Mouse (Mus musculus): ENCODE measurements around the gene Galnt18. TPM values are rescaled to one million over a fixed set of nuclear protein-coding genes. Genes with fewer than 3 reads are reported as not detected.

Galnt18 gene
- polyA plus RNA-seq, 1 experiment from 2014 or later, result 18.2 TPM

DNA sequence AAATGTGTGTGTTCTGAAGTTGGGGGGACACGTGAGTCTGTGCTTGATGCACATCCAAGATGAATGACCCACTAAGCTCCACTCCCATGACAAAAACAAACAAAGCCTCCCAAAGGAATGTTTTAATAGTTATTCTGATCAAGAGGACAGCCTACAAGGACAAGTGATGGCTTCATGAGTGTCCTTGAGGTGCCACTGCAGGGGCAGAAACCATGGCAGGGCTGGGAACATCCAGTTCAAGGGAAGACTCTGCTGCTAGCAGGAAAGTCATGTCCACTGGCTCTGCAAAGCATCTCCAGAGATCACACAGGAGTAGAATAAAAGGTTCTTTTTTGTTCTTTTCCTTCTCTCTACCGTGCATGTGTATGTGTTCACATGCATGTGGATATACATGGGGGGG lies 140.9 kb downstream of the Galnt18 start:
- DNase-seq (no peak), ATAC-seq (ENCODE audit: insufficient read depth) (no peak)
- Histone ChIP-seq H3K4me1 (ENCODE audit: insufficient read depth) (no peaks in the 10 kb centered on the region), H3K27ac (ENCODE audit: low read depth) (no peak overlapping the region), H3K36me3 (ENCODE audit: insufficient read depth) (no peaks in the 10 kb centered on the region), H3K9ac (no peak overlapping the region), H3K9me3 (ENCODE audit: low read depth, low read length) (no peaks in the 10 kb centered on the region), H3K4me2 (no peak overlapping the region), H3K27me3 (ENCODE audit: insufficient read depth, low read length) (no peaks in the 10 kb centered on the region), H3K4me3 (ENCODE audit: low read depth, low read length) (no peak overlapping the region)
- TF ChIP-seq CTCF (IDR thresholded peaks at IDR 0.05; ENCODE audit: low read depth), result no peak
- WGBS, result 56% methylated on average over 2 of the region's 2 CpGs

DNA sequence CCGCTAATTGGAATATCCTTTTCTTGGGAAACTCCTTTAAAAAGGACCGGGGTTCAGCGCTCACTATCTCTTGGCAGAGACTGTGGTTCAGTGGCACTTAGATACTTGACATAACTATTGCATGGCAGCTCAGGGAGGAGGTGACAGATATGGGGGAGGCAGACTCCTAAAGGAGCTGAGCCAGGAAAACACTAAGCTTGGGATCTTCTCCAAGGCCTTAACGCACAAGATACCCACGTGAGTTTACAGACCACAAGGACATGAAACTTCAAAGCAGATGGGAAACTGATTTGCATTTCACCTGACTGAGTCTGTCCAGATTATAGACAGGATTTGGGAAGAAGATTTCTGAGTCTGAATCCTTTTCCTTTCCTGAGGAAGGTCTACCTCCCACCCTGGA lies 141.3 kb downstream of the Galnt18 start:
- Histone ChIP-seq H3K27ac (ENCODE audit: low read depth) (no peak overlapping the region), H3K9ac (no peak overlapping the region), H3K4me3 (ENCODE audit: low read depth, low read length) (no peak overlapping the region), H3K36me3 (ENCODE audit: insufficient read depth) (no peaks in the 10 kb centered on the region), H3K9me3 (ENCODE audit: low read depth, low read length) (no peaks in the 10 kb centered on the region), H3K27me3 (ENCODE audit: insufficient read depth, low read length) (no peaks in the 10 kb centered on the region), H3K4me2 (no peak overlapping the region), H3K4me1 (ENCODE audit: insufficient read depth) (no peaks in the 10 kb centered on the region)
- DNase-seq, result peak; percentile 3
- WGBS, result 61% methylated on average over 5 of the region's 5 CpGs
- no peak for TF ChIP-seq CTCF (IDR thresholded peaks at IDR 0.05; ENCODE audit: low read depth)
- ATAC-seq (ENCODE audit: insufficient read depth), result no peak

DNA sequence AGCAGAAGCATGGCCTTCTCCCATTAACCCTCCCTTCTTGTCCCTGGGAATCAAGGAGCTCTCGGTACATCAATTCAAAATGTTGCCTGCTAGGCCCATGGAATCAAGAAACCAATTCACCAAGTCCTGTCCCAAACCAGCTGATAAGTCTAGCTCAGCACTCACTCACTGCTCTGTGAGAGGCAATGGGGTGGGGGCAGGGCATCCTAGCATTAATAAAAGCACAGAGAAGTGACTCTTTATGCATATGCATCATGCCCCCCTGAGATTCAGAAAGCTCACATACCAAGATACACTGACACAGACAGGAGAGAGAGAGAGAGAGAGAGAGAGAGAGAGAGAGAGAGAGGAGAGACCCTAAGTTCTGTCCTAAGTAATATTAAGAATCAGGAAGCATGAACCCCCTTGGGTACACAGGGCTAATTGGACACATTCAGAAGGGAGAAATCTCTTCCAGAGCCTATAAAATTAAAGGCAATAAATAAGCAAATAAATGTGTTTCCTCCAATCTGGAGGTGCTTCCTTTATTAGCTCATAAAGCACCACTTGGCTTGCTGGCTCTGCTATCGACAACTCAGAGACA lies 141.8 kb downstream of the Galnt18 start:
- no peaks in the 10 kb centered on the region for H3K4me1 ChIP-seq (ENCODE audit: insufficient read depth)
- DNase-seq, result no peak
- H3K4me3 ChIP-seq (ENCODE audit: low read depth, low read length), result no peak overlapping the region
- no peak overlapping the region for H3K4me2 ChIP-seq
- TF ChIP-seq CTCF (IDR thresholded peaks at IDR 0.05; ENCODE audit: low read depth), result no peak
- no peak overlapping the region for H3K9ac ChIP-seq
- no peaks in the 10 kb centered on the region for H3K27me3 ChIP-seq (ENCODE audit: insufficient read depth, low read length)
- H3K9me3 ChIP-seq (ENCODE audit: low read depth, low read length), result no peaks in the 10 kb centered on the region
- WGBS, result 60% methylated on average over 2 of the region's 2 CpGs
- ATAC-seq (ENCODE audit: insufficient read depth), result no peak
- no peak overlapping the region for H3K27ac ChIP-seq (ENCODE audit: low read depth)
- no peaks in the 10 kb centered on the region for H3K36me3 ChIP-seq (ENCODE audit: insufficient read depth)

DNA sequence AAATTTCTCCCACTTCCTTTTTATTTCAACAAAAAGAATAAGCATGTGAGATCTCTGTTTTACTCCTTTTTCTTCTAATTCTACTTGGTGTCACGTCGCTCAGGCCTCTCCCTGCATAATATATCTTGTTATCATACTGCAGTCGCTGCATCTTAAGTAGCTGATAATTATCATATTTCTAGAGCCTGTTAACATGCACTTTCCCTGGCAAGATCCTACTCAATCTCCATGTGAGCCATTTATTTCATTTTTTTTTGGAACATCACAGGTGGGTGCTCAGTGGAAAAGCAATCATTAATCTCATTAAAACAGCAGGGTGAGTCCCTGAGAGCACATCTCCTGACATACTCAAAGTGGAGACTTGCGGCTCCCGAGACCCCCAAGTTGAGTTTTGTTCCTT lies 143.3 kb downstream of the Galnt18 start:
- Histone ChIP-seq H3K9ac (no peak overlapping the region), H3K4me2 (no peak overlapping the region), H3K27me3 (ENCODE audit: insufficient read depth, low read length) (no peaks in the 10 kb centered on the region), H3K4me3 (ENCODE audit: low read depth, low read length) (no peak overlapping the region), H3K4me1 (ENCODE audit: insufficient read depth) (no peaks in the 10 kb centered on the region), H3K36me3 (ENCODE audit: insufficient read depth) (no peaks in the 10 kb centered on the region), H3K27ac (ENCODE audit: low read depth) (no peak overlapping the region), H3K9me3 (ENCODE audit: low read depth, low read length) (no peaks in the 10 kb centered on the region)
- DNase-seq (no peak), ATAC-seq (ENCODE audit: insufficient read depth) (no peak)
- no peak for TF ChIP-seq CTCF (IDR thresholded peaks at IDR 0.05; ENCODE audit: low read depth)
- 90% methylated on average over 5 of the region's 5 CpGs for WGBS

DNA sequence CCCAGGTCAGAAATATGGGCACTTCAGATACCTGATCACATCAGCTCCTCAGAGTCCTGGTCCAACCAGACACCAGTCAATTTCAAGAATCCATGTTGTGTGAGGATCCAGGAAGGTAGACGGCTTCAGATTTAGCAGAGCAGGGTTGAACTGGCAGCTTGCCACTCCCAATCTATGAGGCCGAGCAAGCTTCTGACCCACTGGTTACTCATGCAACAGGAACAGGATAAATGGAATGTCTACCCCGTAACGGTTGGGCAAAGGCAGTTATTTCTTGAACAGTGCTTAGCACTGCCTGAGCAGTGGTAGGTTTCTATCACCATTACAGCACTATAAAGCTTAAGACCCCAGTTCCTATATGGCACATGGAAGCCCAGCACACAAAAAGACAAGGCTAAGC lies 148.5 kb downstream of the Galnt18 start:
- no peak overlapping the region for H3K4me2 ChIP-seq
- ATAC-seq (ENCODE audit: insufficient read depth), result no peak
- H3K4me3 ChIP-seq (ENCODE audit: low read depth, low read length), result no peak overlapping the region
- no peaks in the 10 kb centered on the region for H3K27me3 ChIP-seq (ENCODE audit: insufficient read depth, low read length)
- H3K4me1 ChIP-seq (ENCODE audit: insufficient read depth), result no peaks in the 10 kb centered on the region
- 72% methylated on average over 4 of the region's 4 CpGs for WGBS
- no peaks in the 10 kb centered on the region for H3K9me3 ChIP-seq (ENCODE audit: low read depth, low read length)
- TF ChIP-seq CTCF (IDR thresholded peaks at IDR 0.05; ENCODE audit: low read depth), result no peak
- no peaks in the 10 kb centered on the region for H3K36me3 ChIP-seq (ENCODE audit: insufficient read depth)
- H3K27ac ChIP-seq (ENCODE audit: low read depth), result no peak overlapping the region
- no peak overlapping the region for H3K9ac ChIP-seq
- DNase-seq, result peak; percentile 12

DNA sequence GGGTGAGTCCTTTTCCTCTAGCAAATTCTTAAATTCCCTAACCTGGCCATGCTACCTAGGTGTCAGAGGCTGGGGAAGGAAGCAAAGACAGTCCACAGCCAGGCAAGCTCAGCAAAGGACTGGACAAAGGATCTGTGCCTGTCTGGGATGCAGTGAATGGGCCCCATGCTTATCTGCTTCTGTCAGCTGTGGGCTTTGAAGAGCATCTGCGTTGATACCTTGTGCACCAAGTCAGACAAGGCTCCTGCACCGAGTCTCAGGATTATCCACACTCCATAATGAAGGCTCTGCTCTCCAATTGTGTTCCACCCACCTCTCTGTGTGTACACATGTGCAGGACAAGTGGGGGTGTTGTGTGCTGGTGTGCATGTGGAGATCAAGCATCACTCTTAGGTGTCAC lies 153.5 kb downstream of the Galnt18 start:
- Histone ChIP-seq H3K9ac (no peak overlapping the region), H3K27me3 (ENCODE audit: insufficient read depth, low read length) (no peaks in the 10 kb centered on the region), H3K4me2 (no peak overlapping the region), H3K36me3 (ENCODE audit: insufficient read depth) (no peaks in the 10 kb centered on the region), H3K4me1 (ENCODE audit: insufficient read depth) (no peaks in the 10 kb centered on the region), H3K9me3 (ENCODE audit: low read depth, low read length) (no peaks in the 10 kb centered on the region), H3K4me3 (ENCODE audit: low read depth, low read length) (no peak overlapping the region), H3K27ac (ENCODE audit: low read depth) (no peak overlapping the region)
- WGBS, result 38% methylated on average over 2 of the region's 2 CpGs
- no peak for ATAC-seq (ENCODE audit: insufficient read depth)
- TF ChIP-seq CTCF (IDR thresholded peaks at IDR 0.05; ENCODE audit: low read depth), result no peak
- no peak for DNase-seq

DNA sequence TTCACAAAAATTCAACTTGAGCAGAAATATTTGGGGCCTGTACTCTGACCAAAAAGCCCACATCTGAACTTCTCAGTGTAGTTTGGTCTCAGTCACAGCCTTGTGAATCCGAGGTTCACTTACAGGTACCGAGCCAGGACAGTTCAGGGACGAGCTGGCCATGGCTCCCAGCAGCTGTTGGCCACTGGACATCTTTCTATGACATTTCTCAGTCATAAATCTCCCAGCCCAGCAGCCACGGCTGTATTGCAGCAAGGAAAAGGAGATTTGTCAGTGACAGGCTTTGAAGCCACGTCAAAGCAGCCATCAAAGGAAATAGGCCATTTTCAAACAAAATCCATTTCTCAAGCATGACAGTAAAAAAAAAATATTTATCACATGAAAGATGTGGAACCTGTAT lies 154.0 kb downstream of the Galnt18 start:
- Histone ChIP-seq H3K9ac (no peak overlapping the region), H3K4me3 (ENCODE audit: low read depth, low read length) (no peak overlapping the region), H3K27ac (ENCODE audit: low read depth) (no peak overlapping the region), H3K4me2 (no peak overlapping the region), H3K27me3 (ENCODE audit: insufficient read depth, low read length) (no peaks in the 10 kb centered on the region), H3K36me3 (ENCODE audit: insufficient read depth) (no peaks in the 10 kb centered on the region), H3K4me1 (ENCODE audit: insufficient read depth) (no peaks in the 10 kb centered on the region), H3K9me3 (ENCODE audit: low read depth, low read length) (no peaks in the 10 kb centered on the region)
- WGBS, result 49% methylated on average over 5 of the region's 5 CpGs
- DNase-seq (no peak), ATAC-seq (ENCODE audit: insufficient read depth) (no peak)
- no peak for TF ChIP-seq CTCF (IDR thresholded peaks at IDR 0.05; ENCODE audit: low read depth)

Measured in lung, embryonic 14.5 days (tissue).